Mouse (Mus musculus) forebrain, embryonic 15.5 days (tissue): Measurements from ENCODE around the gene 1700080E11Rik. TPM values are rescaled to one million over a fixed set of nuclear protein-coding genes. Genes with fewer than 3 reads are reported as not detected.
"Not testable (repeated sequence)": the region's sequence is repeated elsewhere in the genome, so short reads cannot be mapped to it uniquely, and the experiment has no call there.

Source experiments
- ATAC-seq: fragments of 200-750 bp; cut with Nextera tagmentation; replicated peaks from 2 replicates; pipeline ENCODE4 v1.8.0; 2017; ENCODE audit warnings: mild to moderate bottlenecking, moderate TSS enrichment, moderate library complexity
- H3K27ac ChIP-seq: fragments of 300-500 bp; sonication (generic); replicated peaks from 2 replicates; pipeline ENCODE4 v1.5.1; 2015; ENCODE audit warnings: mild to moderate bottlenecking, inconsistent platforms
- H3K27me3 ChIP-seq: fragments of 300-500 bp; sonication (generic); 2 replicates; pipeline ENCODE4 v1.6.1; 2015; ENCODE audit warnings: inconsistent platforms
- H3K36me3 ChIP-seq: fragments of 300-500 bp; sonication (generic); 2 replicates; pipeline ENCODE4 v1.6.1; 2015; ENCODE audit warnings: mild to moderate bottlenecking, inconsistent platforms
- H3K4me1 ChIP-seq: fragments of 300-500 bp; sonication (generic); 2 replicates; pipeline ENCODE4 v1.6.1; 2015; ENCODE audit warnings: inconsistent platforms
- H3K4me2 ChIP-seq: fragments of 300-500 bp; sonication (generic); replicated peaks from 2 replicates; pipeline ENCODE4 v1.6.1; 2015; ENCODE audit warnings: mild to moderate bottlenecking, inconsistent platforms
- H3K4me3 ChIP-seq: fragments of 300-500 bp; sonication (generic); 2 replicates; pipeline ENCODE4 v1.5.1; 2015; ENCODE audit warnings: mild to moderate bottlenecking, inconsistent platforms
- H3K9ac ChIP-seq: fragments of 300-500 bp; sonication (generic); replicated peaks from 2 replicates; pipeline ENCODE4 v1.6.1; 2015; ENCODE audit warnings: mild to moderate bottlenecking, inconsistent platforms
- H3K9me3 ChIP-seq: fragments of 300-500 bp; sonication (generic); 2 replicates; pipeline ENCODE4 v1.6.1; 2016; ENCODE audit warnings: inconsistent platforms
- WGBS: fragments of 180-500 bp; shearing (Covaris S2); methylation state at CpG from one replicate; pipeline ENCODE4 v1.1.7; 2015; ENCODE audit warnings: mixed read lengths; 5-methylcytosine and 5-hydroxymethylcytosine counted together
- polyA plus RNA-seq: library from polyadenylated mRNA; unstranded; fragments of >200 nt; fragmentation: Nextera tagmentation; extraction: Ambion mirVana; gene quantifications from 2 replicates; pipeline ENCODE4 v1.2.1, GENCODE M21; 2015

1700080E11Rik gene
- not detected in 2 replicates for polyA plus RNA-seq

DNA sequence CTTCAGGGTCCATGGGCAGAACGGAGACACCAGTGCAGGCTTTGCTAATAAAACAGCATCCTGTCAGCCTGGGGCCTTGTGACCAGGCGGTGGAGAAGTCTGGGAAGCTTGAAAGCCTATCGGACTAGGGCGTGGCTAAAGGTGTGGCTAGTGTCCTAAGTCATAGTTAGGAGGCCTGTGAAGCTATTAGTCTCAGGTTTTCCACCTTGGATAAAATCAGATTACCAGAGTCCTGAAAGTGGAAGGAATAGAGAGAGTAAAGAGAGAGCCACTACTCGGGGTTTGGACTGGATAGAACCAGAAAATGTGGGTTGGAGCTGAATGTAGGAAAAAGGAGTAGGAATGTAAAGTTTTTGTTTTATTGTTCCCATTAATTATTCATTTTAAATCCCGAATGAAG is at the start of gene 1700080E11Rik:
Gene 1700080E11Rik, minus strand, starts transcription at position 101 of the 400 bp plus-strand sequence.
- no peak for ATAC-seq
- no peak within 1 kb of the TSS for H3K27ac ChIP-seq
- WGBS: 87% methylated on average over 6 of the region's 6 CpGs

DNA sequence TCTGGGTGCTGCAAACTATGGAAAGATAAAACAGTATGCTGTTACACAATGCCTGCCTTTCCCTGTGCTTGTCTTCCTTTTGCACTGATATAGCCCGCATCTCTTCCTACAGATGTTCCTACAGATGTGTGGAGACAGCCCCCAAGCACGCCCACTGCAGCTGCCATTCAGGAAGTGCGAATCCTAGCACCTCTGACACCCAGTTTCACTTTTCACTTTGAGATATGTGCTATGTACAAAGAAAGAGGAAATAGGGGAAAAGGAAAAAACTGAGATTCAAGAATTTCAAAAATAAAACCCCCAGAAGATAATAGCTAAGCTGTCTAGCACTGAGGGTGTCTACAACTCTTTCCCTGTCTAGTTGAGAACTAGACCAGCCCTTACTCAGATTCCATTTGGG is 41.8 kb upstream of the 1700080E11Rik start:
- WGBS: 88% methylated on average over 3 of the region's 3 CpGs
- Histone ChIP-seq H3K36me3 (no peaks in the 10 kb centered on the region), H3K27me3 (no peaks in the 10 kb centered on the region), H3K4me1 (no peaks in the 10 kb centered on the region), H3K4me2 (no peak overlapping the region), H3K4me3 (no peak overlapping the region), H3K9ac (no peak overlapping the region), H3K27ac (no peak overlapping the region), H3K9me3 (no peaks in the 10 kb centered on the region)
- no peak for ATAC-seq

More for the DNA sequence above, at the start of gene 1700080E11Rik:
- no peaks in the 10 kb centered on the region for H3K4me1 ChIP-seq
- H3K27me3 ChIP-seq: no peaks in the 10 kb centered on the region
- no peak within 1 kb of the TSS for H3K4me2 ChIP-seq
- H3K9me3 ChIP-seq: no peaks in the 10 kb centered on the region
- H3K9ac ChIP-seq: no peak within 1 kb of the TSS
- H3K36me3 ChIP-seq: no peaks in the 10 kb centered on the region
- H3K4me3 ChIP-seq: no peak within 1 kb of the TSS

DNA sequence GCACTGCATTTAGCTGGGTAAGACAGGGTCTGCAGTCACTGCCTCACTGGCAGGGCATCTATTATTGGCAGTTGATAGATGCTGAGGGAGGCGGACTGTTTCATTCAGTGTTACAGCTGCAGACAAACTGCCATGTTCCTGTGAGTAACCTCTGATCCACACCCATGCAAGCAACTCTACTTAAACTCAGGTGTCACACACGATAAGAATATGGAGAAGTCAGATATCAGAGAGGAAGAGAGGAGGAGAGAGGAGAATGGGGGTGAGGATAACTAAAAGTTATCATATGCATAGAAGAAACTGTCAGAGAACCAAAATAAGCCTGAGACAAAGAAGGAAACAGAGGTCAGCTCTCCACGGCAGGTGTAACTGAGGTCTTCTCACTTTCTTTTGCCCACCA is 37.5 kb upstream of the 1700080E11Rik start:
- no peak overlapping the region for H3K4me2 ChIP-seq
- H3K27ac ChIP-seq: no peak overlapping the region
- H3K36me3 ChIP-seq: no peaks in the 10 kb centered on the region
- H3K9me3 ChIP-seq: no peaks in the 10 kb centered on the region
- no peak overlapping the region for H3K4me3 ChIP-seq
- H3K9ac ChIP-seq: no peak overlapping the region
- H3K27me3 ChIP-seq: no peaks in the 10 kb centered on the region
- no peaks in the 10 kb centered on the region for H3K4me1 ChIP-seq
- 92% methylated on average over 3 of the region's 3 CpGs for WGBS
- no peak for ATAC-seq

DNA sequence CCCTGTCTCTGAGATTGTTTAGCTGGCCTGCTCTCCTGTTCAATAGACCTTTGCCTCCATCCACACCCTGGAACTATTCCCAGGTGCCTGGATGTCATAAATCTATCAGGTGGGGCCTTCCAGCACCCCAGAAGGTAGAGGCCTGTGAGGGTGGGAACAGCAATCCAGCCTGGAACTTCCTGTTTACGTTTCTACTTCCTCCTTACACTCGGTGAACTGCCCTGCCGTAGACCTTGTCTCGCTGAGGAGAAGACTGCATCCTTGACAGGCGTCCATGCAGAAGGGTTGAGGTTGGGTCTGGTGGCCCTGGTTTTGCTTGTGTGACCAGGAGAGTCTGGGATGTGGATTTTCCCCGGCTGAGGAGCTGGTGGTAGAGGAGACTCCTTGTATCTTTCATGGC is 5.7 kb downstream of the 1700080E11Rik start:
- no peak overlapping the region for H3K4me2 ChIP-seq
- H3K27ac ChIP-seq: no peak overlapping the region
- ATAC-seq: no peak
- no peak overlapping the region for H3K4me3 ChIP-seq
- H3K27me3 ChIP-seq: no peaks in the 10 kb centered on the region
- WGBS: 88% methylated on average over 6 of the region's 6 CpGs
- no peaks in the 10 kb centered on the region for H3K9me3 ChIP-seq
- H3K9ac ChIP-seq: no peak overlapping the region
- no peaks in the 10 kb centered on the region for H3K4me1 ChIP-seq
- H3K36me3 ChIP-seq: no peaks in the 10 kb centered on the region

DNA sequence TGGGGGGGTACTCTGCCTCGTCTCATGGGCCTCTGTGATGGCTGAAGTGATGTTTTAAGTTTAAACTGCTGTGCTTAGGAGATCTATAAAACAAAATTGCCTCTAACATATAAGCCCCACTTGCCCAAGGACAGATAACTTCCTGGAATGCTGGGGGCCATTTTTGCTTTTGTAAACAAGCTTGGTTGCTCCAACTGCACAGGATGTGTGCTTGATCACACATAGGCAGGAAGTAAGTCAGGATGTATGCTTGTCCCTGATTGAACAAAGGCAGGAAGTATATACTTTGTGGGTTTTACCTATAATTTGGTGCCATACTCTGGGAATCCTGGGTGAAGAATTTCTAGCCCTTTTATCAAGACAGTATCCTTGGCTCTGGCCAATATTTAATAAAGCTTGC is 8.5 kb downstream of the 1700080E11Rik start:
- H3K4me1 ChIP-seq: peaks cover 4% of the 10 kb centered on the region; the same call in 1 of the 2 replicates
- no peak overlapping the region for H3K27ac ChIP-seq
- no peak overlapping the region for H3K4me3 ChIP-seq
- WGBS: 36% methylated on average over 1 of the region's 1 CpGs
- no peaks in the 10 kb centered on the region for H3K9me3 ChIP-seq
- H3K27me3 ChIP-seq: no peaks in the 10 kb centered on the region
- no peak overlapping the region for H3K4me2 ChIP-seq
- H3K36me3 ChIP-seq: no peaks in the 10 kb centered on the region
- H3K9ac ChIP-seq: no peak overlapping the region
- no peak for ATAC-seq

DNA sequence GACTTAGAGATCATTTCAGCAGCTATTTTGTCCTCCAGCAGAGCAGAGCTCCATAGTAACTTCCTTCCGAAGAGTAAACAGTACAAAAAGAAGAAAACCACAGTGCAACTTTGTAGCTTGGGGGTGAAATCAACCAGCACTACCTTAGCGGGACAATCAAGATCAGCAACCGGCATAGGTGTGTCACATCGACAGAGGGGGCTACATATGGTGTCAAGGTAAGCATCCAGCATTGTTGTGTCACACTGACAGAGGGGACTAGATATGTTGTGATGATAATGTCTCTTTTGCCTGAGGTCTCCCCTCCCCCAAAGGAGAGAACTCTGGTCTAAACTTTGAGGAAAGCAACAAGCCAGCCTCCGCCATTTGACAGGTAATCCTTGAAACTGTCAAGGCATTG is 10.4 kb downstream of the 1700080E11Rik start:
- ATAC-seq: no peak
- H3K9ac ChIP-seq: no peak overlapping the region
- H3K27me3 ChIP-seq: no peaks in the 10 kb centered on the region
- no peaks in the 10 kb centered on the region for H3K36me3 ChIP-seq
- no peak overlapping the region for H3K27ac ChIP-seq
- H3K9me3 ChIP-seq: no peaks in the 10 kb centered on the region
- 88% methylated on average over 5 of the region's 5 CpGs for WGBS
- peaks cover 19% of the 10 kb centered on the region for H3K4me1 ChIP-seq
- H3K4me3 ChIP-seq: no peak overlapping the region
- no peak overlapping the region for H3K4me2 ChIP-seq

DNA sequence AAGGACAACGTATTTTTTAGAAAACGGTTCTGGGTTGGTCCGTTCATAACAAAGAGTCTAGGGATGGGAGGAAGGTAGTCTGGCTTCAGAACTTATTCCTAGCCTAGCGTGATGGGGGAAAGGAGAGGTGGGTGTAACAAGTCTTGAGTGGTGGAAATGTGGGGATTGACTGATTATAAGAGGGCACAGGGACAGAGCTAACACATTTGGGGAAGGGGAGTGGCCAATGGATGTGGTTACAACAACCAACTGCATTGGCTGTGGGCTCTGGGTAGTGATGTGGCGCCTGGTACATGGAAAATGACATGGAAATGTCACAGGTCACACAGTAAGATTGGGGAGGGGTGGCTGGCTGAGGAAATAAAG is 12.9 kb downstream of the 1700080E11Rik start:
- ATAC-seq: peak; percentile 55
- H3K27me3 ChIP-seq: no peaks in the 10 kb centered on the region
- H3K27ac ChIP-seq: peak overlapping the region; percentile 90
- H3K4me3 ChIP-seq: peak overlapping the region; percentile 87
- no peaks in the 10 kb centered on the region for H3K9me3 ChIP-seq
- H3K9ac ChIP-seq: peak overlapping the region; percentile 86
- H3K4me1 ChIP-seq: peaks cover 25% of the 10 kb centered on the region
- no peaks in the 10 kb centered on the region for H3K36me3 ChIP-seq
- H3K4me2 ChIP-seq: peak overlapping the region; percentile 91
- 21% methylated on average over 5 of the region's 5 CpGs for WGBS

DNA sequence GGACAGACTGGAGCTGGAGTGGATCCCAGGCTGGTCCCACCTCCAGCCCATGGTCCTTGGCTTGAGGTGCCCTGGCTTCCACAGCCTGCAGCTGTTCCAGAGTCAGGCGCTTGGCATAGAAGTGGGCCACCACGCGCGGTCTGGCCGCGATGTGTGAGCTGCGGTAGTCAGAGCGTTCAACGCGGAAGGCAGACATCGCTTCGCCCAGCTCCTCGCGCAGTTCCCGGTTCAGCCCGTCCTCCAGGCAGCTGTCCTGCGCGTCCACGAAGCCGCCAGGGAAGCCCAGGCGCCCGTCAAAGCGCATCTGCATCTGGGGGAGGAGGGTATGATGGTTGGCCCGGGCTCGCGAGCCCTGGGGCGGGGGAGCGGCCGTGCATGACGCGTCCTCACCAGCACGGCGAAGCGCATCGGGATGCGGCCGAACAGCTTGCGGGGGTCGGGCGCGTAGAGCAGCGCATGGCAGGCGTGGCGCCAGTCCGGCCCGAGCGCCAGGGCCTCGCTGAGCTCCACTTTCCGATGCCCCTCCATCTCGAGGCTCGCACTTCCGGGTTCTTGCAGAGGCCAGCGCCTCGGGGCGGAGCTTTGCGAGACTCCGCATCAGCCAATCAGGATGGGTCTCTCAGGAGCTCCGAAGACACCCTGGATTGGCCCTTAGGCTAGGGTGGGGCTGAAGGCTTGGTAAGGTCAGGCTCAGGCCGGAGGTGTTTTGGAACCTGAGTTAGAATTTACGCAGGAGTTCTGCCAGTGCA is 13.5 kb downstream of the 1700080E11Rik start, which contains the start of gene Nudt16:
Gene Nudt16, minus strand, starts transcription at position 572 of the 749 bp plus-strand sequence.
- Histone ChIP-seq H3K27me3 (no peaks in the 10 kb centered on the region), H3K9me3 (no peaks in the 10 kb centered on the region), H3K4me3 (peak within 1 kb of the TSS; percentile 87), H3K4me2 (peak within 1 kb of the TSS; percentile 91), H3K36me3 (no peaks in the 10 kb centered on the region), H3K27ac (peak within 1 kb of the TSS; percentile 90), H3K9ac (peak within 1 kb of the TSS; percentile 86), H3K4me1 (peaks cover 25% of the 10 kb centered on the region)
- peak; percentile 99 for ATAC-seq
- WGBS: under 1% methylated on average over 58 of the region's 60 CpGs

DNA sequence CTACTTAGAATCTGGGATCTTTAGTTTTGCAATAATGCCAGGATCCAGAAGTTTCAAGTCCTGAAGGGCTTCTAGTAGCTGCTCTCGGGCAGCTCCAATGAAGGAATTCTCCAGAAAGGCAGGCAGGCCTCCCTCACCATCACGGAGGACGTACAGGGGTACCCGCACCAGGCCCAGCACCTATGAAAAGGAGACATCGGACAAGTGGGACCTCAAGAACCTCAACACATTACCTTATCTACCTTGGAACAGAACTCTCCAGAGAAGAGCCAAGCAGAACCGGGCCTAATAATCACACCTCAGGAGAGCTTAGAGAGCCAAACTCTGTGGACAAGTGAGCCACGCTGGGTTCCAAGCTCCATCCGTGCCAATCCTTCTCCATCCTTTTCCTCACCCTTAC is 14.6 kb downstream of the 1700080E11Rik start:
- 88% methylated on average over 8 of the region's 8 CpGs for WGBS
- Histone ChIP-seq H3K27me3 (no peaks in the 10 kb centered on the region), H3K9ac (0 out of 2 replicates have a peak overlapping the region, but pooled peaks have one; percentile 86), H3K4me3 (peak overlapping the region; percentile 87; the same call in 1 of the 2 replicates), H3K9me3 (no peaks in the 10 kb centered on the region), H3K27ac (no peak overlapping the region), H3K4me1 (peaks cover 25% of the 10 kb centered on the region), H3K4me2 (peak overlapping the region; percentile 91; the same call in 1 of the 2 replicates), H3K36me3 (no peaks in the 10 kb centered on the region)
- no peak for ATAC-seq

DNA sequence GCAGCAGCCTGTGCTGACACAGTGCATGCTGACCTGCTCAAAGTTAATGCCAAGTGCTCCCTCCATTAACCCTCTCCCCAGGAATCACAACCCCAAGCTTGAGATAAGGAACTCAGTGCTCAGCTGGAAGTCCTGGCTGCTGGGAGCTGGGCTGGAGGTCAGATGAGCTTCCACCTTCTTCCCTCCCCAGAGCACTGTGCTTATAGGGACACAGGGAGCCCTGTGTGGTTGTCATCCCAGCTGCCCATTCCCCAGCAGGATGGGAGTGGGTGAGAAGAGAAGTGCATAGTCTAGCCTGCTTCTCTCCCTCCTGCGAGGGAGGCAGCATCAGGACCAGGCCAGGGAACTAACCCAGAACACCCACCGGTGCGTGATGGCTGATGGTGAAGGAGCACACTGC is 19.7 kb downstream of the 1700080E11Rik start:
- not testable (repeated sequence) for ATAC-seq, H3K9me3 ChIP-seq, H3K36me3 ChIP-seq, H3K4me2 ChIP-seq, H3K9ac ChIP-seq, H3K27ac ChIP-seq, H3K4me3 ChIP-seq, H3K27me3 ChIP-seq
- WGBS: 88% methylated on average over 3 of the region's 3 CpGs
- H3K4me1 ChIP-seq: peaks cover 11% of the 10 kb centered on the region

DNA sequence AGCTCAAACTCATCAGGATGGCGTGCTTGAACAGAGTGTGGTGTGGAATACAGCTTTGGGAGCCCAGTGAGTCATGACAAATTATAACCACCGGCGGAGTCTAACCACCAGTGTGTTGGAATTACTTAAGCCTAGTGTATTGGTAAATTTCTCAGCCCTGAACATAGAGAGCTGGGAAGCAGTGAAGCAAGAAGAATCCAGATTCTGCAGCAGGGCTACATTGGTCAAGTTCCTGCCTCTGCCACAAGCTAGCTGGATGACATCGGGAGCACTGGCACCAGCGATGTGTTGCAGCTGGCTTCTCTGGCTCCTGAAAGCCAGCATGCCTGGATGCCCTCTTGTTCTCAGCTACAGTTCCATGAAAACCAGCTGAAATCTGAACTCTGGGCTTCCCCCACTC is 41.0 kb downstream of the 1700080E11Rik start:
- Histone ChIP-seq H3K9me3 (no peaks in the 10 kb centered on the region), H3K9ac (no peak overlapping the region), H3K4me3 (no peak overlapping the region), H3K27ac (no peak overlapping the region), H3K27me3 (no peaks in the 10 kb centered on the region), H3K4me1 (no peaks in the 10 kb centered on the region), H3K4me2 (no peak overlapping the region), H3K36me3 (no peaks in the 10 kb centered on the region)
- WGBS: 83% methylated on average over 5 of the region's 5 CpGs
- ATAC-seq: no peak

DNA sequence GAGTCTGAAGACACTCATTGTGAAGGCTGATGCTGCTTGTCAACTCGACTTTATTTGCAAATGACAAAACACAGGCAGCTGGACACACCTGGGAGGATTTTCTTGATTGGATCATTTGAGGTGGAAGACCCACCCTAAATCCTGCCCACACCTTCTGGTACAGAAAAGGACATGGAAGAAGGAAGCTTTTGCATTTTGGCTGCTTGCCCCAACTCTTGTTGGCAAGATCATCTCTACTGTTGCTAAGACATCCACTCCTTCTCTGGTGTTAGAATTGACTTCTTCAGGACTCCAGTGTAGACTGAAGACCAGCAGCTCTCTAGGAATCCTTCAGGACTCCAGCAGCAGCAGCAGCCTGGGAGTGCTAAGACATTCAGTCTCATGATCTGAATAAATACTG is 43.0 kb downstream of the 1700080E11Rik start:
- 62% methylated on average over 1 of the region's 1 CpGs for WGBS
- Histone ChIP-seq H3K4me1 (no peaks in the 10 kb centered on the region), H3K9ac (no peak overlapping the region)

More for the DNA sequence above, 43.0 kb downstream of the 1700080E11Rik start:
- Histone ChIP-seq H3K36me3 (no peaks in the 10 kb centered on the region), H3K27me3 (no peaks in the 10 kb centered on the region), H3K27ac (no peak overlapping the region), H3K9me3 (no peaks in the 10 kb centered on the region), H3K4me3 (no peak overlapping the region), H3K4me2 (no peak overlapping the region)
- no peak for ATAC-seq
